Mouse (Mus musculus) embryonic facial prominence, embryonic 11.5 days (tissue): Measurements from ENCODE around the gene Uba52. TPM values are rescaled to one million over a fixed set of nuclear protein-coding genes. Genes with fewer than 3 reads are reported as not detected.

Experiments used
- ATAC-seq: fragments of 200-750 bp; cut with Nextera tagmentation; replicated peaks from 2 replicates; pipeline ENCODE4 v1.8.0; 2017; ENCODE audit warnings: low read depth; ENCODE audit not compliant: insufficient number of reproducible peaks, low FRiP score, low TSS enrichment
- DNase-seq: peaks from one replicate; pipeline ENCODE4 v3.0.0-alpha.2; 2015; ENCODE audit warnings: low spot score
- H3K27ac ChIP-seq: fragments of 300-500 bp; sonication (generic); replicated peaks from 2 replicates; pipeline ENCODE4 v1.5.1; 2014; ENCODE audit warnings: mild to moderate bottlenecking, low read depth, low read length, control low read depth
- H3K27me3 ChIP-seq: fragments of 300-500 bp; sonication (generic); 2 replicates; pipeline ENCODE4 v1.6.1; 2014; ENCODE audit warnings: mild to moderate bottlenecking, low read length, moderate library complexity, mixed read lengths; ENCODE audit not compliant: control insufficient read depth, insufficient read depth
- H3K36me3 ChIP-seq: fragments of 300-500 bp; sonication (generic); replicated peaks from 2 replicates; pipeline ENCODE4 v1.6.1; 2014; ENCODE audit warnings: low read depth, mild to moderate bottlenecking, low read length, moderate library complexity, mixed read lengths; ENCODE audit not compliant: control insufficient read depth, insufficient read depth
- H3K4me1 ChIP-seq: fragments of 300-500 bp; sonication (generic); 2 replicates; pipeline ENCODE4 v1.6.1; 2014; ENCODE audit warnings: low read length, mixed read lengths; ENCODE audit not compliant: control insufficient read depth, insufficient read depth
- H3K4me2 ChIP-seq: fragments of 300-500 bp; sonication (generic); 2 replicates; pipeline ENCODE4 v1.6.1; 2014; ENCODE audit warnings: low read depth, mild to moderate bottlenecking, control low read depth, low read length, moderate library complexity
- H3K4me3 ChIP-seq: fragments of 300-500 bp; sonication (generic); 2 replicates; pipeline ENCODE4 v1.5.1; 2014; ENCODE audit warnings: low read depth, low read length, control low read depth
- H3K9ac ChIP-seq: fragments of 300-500 bp; sonication (generic); replicated peaks from 2 replicates; pipeline ENCODE4 v1.6.1; 2014; ENCODE audit warnings: mild to moderate bottlenecking, control low read depth, low read length
- H3K9me3 ChIP-seq: fragments of 300-500 bp; sonication (generic); replicated peaks from 2 replicates; pipeline ENCODE4 v1.6.1; 2016; ENCODE audit warnings: mild to moderate bottlenecking, low read length, inconsistent platforms, mixed read lengths; ENCODE audit not compliant: control insufficient read depth
- WGBS: fragments of 180-500 bp; shearing (Covaris S2); extraction: QIAGEN DNeasy Blood & Tissue Kit; methylation state at CpG from one replicate; pipeline ENCODE4 v1.1.7; 2014; 5-methylcytosine and 5-hydroxymethylcytosine counted together
- polyA plus RNA-seq: library from polyadenylated mRNA; unstranded; fragments of >200 nt; fragmentation: Nextera tagmentation; extraction: Ambion mirVana; gene quantifications from 2 replicates; pipeline ENCODE4 v1.2.1, GENCODE M21; 2014

Uba52 gene
- polyA plus RNA-seq, 1 experiment from 2014 or later, result 783 TPM

DNA sequence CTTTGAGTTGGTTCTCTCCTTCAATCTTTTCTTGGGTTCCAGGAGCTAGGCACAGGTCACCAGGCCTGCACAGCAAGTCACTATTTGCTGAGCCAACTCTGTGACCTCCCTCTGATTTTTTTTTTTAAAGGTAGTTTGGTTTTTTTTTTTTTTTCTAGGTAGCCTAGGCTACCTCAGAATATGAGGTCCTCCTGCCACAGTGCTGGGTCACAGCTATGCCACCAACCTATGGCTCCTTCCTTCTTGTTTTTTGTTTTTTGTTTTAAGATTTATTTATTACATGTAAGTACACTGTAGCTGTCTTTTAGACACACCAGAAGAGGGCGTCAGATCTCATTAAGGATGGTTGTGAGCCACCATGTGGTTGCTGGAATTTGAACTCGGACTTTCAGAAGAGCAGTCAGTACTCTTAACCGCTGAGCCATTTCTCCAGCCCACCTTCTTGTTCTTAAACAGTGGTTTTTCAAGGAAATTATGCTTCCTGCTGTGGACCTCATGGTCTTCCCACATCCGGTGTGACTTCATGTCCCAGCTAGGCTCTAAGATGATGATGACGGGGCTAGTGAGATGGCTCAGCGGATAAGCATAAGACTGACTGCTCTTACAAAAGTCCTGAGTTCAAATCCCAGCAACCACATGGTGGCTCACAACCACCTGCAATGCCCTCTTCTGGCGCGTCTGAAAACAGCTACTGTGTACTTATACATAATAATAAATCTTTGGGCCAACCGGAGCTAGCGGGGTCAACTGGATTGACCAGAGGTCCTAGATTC lies 39.0 kb upstream of the Uba52 start:
- no peak overlapping the region for H3K9ac ChIP-seq

DNA sequence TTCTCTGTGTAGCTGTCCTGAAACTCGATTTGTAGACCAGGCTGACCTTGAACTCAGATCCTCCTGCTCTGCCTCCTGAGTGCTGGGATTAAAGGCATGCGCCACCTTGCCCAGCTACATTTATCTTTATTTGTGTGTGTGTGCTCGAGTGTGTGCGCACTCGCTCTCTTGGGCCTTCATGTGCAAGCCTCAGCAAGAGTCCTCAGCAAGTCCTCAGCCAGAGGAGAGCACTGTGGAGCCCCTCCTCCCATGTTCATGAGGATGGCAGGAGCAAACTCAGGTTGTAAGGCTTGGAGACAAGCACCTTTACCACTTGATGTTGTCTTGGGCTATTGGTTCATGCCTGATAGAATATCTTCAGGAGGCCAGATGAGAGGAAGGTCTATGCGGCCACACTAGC lies 37.2 kb upstream of the Uba52 start:
- WGBS, result 90% methylated on average over 6 of the region's 6 CpGs

More for the DNA sequence above, 39.0 kb upstream of the Uba52 start:
- Histone ChIP-seq H3K27me3 (no peaks in the 10 kb centered on the region), H3K4me3 (no peak overlapping the region), H3K9me3 (no peaks in the 10 kb centered on the region), H3K27ac (no peak overlapping the region), H3K4me2 (no peak overlapping the region), H3K4me1 (no peaks in the 10 kb centered on the region), H3K36me3 (no peaks in the 10 kb centered on the region)
- 94% methylated on average over 10 of the region's 10 CpGs for WGBS
- ATAC-seq (no peak), DNase-seq (no peak)

DNA sequence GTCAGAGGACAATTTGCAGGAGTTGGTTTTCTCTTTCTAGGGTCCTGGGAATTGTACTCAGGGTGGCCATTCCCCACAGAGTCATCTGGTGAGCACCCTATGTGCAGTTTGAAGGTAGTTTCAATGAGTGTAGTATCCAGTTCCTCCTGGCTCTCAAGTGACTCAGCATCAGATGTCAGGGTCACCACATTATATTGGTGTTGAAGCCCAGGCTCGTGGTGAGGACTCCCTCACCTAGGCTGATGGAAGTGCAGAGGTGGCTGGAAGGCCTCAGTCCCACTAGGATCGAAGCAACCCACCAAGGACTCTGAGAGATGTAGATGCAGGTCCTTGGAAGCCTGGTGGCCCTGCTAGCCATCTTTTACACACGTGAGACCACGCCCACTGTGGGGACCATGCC lies 35.8 kb upstream of the Uba52 start:
- Histone ChIP-seq H3K9me3 (no peaks in the 10 kb centered on the region), H3K27ac (no peak overlapping the region), H3K4me1 (no peaks in the 10 kb centered on the region), H3K27me3 (no peaks in the 10 kb centered on the region), H3K4me3 (no peak overlapping the region), H3K36me3 (no peaks in the 10 kb centered on the region), H3K4me2 (no peak overlapping the region), H3K9ac (no peak overlapping the region)
- 90% methylated on average over 4 of the region's 4 CpGs for WGBS
- DNase-seq (no peak), ATAC-seq (no peak)

More for the DNA sequence above, 37.2 kb upstream of the Uba52 start:
- no peaks in the 10 kb centered on the region for H3K9me3 ChIP-seq
- no peaks in the 10 kb centered on the region for H3K27me3 ChIP-seq
- H3K9ac ChIP-seq, result no peak overlapping the region; the same call in 1 of the 2 replicates
- no peak overlapping the region for H3K4me2 ChIP-seq
- ATAC-seq (no peak), DNase-seq (no peak)
- no peak overlapping the region for H3K27ac ChIP-seq
- no peak overlapping the region for H3K4me3 ChIP-seq
- no peaks in the 10 kb centered on the region for H3K4me1 ChIP-seq
- no peaks in the 10 kb centered on the region for H3K36me3 ChIP-seq

DNA sequence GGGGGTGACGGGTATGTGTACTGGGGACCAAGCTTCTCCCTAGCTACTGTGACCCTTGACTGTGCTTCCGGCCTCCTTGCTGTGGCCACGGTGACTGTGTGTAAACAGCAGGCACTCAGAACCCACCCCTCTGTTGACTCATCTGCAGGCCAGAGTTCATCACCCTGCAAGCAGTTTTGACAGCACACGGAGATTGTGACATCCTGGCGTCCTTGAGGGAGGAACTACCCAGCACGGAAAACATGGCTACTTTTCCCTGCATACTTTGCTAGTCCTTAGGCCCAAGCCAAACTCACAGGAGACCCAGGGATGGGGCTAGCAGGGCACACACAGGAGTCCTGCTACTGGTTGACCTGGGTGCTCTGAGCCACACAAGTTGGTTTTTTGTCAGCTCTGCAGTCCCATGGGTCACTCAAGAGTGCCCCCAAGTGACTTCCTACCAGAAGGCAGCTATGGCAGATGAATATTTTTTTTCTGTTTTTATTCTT lies 33.6 kb upstream of the Uba52 start:
- Histone ChIP-seq H3K36me3 (no peaks in the 10 kb centered on the region), H3K4me3 (no peak overlapping the region), H3K27me3 (no peaks in the 10 kb centered on the region), H3K9me3 (no peaks in the 10 kb centered on the region), H3K4me1 (peaks cover 6% of the 10 kb centered on the region), H3K9ac (no peak overlapping the region), H3K27ac (no peak overlapping the region), H3K4me2 (no peak overlapping the region)
- no peak for ATAC-seq
- 65% methylated on average over 6 of the region's 6 CpGs for WGBS
- DNase-seq, result peak; percentile 14

DNA sequence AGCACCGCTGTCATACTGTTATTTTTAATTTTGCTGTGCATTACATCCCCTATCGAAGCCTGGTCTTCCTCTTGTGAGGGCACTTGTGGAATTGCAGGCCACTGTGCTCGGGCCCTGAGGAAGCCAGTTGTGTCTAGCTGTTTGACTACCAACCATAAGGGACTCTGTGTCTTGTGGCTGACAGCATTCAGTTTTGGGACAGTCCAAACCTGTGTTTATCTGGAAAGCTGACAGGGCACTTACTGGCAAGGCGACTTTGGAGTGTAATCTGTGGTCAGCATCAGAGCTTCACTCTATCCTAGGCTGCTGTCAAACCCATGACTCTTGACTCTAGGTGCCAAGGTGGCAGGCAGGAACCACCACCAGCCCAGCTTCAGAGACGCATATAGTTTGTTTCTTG lies 30.5 kb upstream of the Uba52 start:
- Histone ChIP-seq H3K9me3 (no peaks in the 10 kb centered on the region), H3K36me3 (peaks cover 1% of the 10 kb centered on the region; the same call in 1 of the 2 replicates), H3K27me3 (no peaks in the 10 kb centered on the region), H3K27ac (no peak overlapping the region), H3K9ac (no peak overlapping the region; the same call in 1 of the 2 replicates), H3K4me3 (no peak overlapping the region), H3K4me1 (peaks cover 10% of the 10 kb centered on the region), H3K4me2 (0 out of 2 replicates have a peak overlapping the region, but pooled peaks have one; percentile 72)
- WGBS, result 81% methylated on average over 5 of the region's 5 CpGs
- no peak for DNase-seq
- no peak for ATAC-seq

DNA sequence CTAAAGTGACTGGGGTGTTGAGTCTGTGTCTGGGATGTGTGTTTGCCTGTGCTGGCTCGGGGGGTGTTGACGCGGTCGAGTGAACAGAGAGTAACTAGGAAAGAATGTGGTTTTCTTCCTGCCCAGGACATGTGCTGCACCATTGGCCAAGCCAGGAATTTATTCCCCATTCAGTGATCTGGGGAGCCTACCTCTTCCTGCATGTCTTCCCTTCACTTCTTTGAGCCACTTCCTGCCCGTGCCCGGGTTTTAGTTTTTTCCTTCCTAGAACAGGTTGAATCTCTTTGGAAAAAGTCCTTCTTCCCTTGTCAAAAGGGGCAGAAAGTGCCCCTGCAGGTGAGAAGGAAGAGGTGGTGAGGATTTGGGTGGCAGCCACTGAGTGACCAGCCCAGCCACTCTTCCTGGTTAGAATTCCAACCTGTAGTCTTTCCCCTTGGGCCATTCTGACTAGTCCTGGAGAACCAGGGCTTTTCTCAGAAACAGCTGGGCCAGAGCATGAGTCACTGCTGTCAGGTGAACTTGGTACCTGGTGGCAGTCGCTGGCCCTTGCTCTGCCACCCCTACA lies 30.0 kb upstream of the Uba52 start:
- Histone ChIP-seq H3K4me3 (peak overlapping the region; percentile 58), H3K27ac (no peak overlapping the region), H3K36me3 (peaks cover 6% of the 10 kb centered on the region; the same call in 1 of the 2 replicates), H3K27me3 (no peaks in the 10 kb centered on the region), H3K4me2 (peak overlapping the region; percentile 72), H3K4me1 (peaks cover 10% of the 10 kb centered on the region), H3K9me3 (no peaks in the 10 kb centered on the region), H3K9ac (peak overlapping the region; percentile 62)
- ATAC-seq (no peak), DNase-seq (no peak)
- WGBS, result 61% methylated on average over 7 of the region's 7 CpGs

DNA sequence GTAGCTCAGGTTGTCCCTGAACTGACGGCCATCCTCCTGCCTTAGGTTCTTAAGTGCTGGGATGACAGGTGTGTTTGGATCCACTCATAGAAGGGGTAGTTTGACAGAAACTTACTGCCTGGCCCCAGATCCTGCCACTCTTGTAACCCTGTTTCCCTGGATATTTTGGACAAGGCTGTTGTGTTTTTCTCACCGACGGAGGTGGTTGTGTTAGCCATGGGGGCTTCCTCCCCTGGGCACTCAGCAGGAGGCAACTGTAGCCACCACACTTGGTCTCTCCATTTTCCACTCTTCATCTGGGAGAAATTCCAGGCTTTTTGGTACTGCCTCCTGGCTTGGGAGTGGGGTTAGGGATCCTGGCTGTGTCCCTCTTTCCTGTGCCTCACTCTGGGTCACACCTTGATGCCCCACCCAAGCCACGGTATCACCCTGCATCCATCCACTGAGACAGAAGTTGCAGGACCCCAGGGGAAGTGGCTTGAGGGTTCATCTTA lies 29.5 kb upstream of the Uba52 start:
- H3K27ac ChIP-seq, result no peak overlapping the region
- H3K9ac ChIP-seq, result peak overlapping the region; percentile 62
- H3K4me1 ChIP-seq, result peaks cover 10% of the 10 kb centered on the region
- H3K9me3 ChIP-seq, result no peaks in the 10 kb centered on the region
- H3K27me3 ChIP-seq, result no peaks in the 10 kb centered on the region
- H3K4me2 ChIP-seq, result peak overlapping the region; percentile 72
- DNase-seq (no peak), ATAC-seq (no peak)
- 11% methylated on average over 4 of the region's 4 CpGs for WGBS
- H3K4me3 ChIP-seq, result peak overlapping the region; percentile 58
- peaks cover 6% of the 10 kb centered on the region; the same call in 1 of the 2 replicates for H3K36me3 ChIP-seq
